Mouse (Mus musculus) heart, postnatal 10 days (tissue): ENCODE data around the gene P3h1. TPM values are rescaled to one million over a fixed set of nuclear protein-coding genes. Genes with fewer than 3 reads are reported as not detected.

Experiments used
- DNase-seq, 2 experiments: peaks; one replicate each; pipeline ENCODE4 v3.0.0; 2021
- intact Hi-C: fragments of 180-260 bp; cut with DNase I; formaldehyde crosslinking; loops from one replicate; pipeline ENCODE4 v1.15.1; 2025
- total RNA-seq, 2 experiments: library from RNA; stranded (reverse); gene quantifications; 2 replicates each; pipeline ENCODE4 v1.2.3; 2021

Gene P3h1
- total RNA-seq, 2 experiments from 2014 or later: 23.5 to 24.7 TPM

GRCm38 (mm10) chr4:119233256-119233901, 664 bp downstream of the P3h1 start:
- intact Hi-C loops: loop anchor here (2.0 kb wide), 1 partner anchor 55 kb away; no protein-coding TSS in a partner anchor
- peak; percentile 64 to 66 for DNase-seq

DNA sequence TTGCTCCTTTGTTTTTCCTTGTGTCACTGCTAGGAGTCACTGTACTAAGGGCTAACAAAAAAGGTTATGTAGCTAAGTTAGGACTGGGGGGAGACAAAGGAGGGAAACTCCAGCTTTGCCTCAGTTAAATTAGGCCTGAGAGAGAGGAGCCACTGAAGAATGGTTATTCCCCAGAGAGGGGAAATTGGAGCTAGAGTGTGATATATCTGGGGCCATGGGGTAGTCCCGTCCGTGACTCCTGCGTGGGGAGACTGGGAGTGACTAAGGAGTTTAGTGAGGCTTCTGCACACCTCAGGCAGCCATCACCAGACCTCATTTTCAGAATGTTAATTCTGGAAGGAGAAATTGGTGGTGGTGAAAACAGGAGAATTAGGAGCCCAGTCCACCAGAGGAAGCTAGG, 1.6 kb downstream of the P3h1 start:
- no peak for DNase-seq
- intact Hi-C loops: no loop called here

DNA sequence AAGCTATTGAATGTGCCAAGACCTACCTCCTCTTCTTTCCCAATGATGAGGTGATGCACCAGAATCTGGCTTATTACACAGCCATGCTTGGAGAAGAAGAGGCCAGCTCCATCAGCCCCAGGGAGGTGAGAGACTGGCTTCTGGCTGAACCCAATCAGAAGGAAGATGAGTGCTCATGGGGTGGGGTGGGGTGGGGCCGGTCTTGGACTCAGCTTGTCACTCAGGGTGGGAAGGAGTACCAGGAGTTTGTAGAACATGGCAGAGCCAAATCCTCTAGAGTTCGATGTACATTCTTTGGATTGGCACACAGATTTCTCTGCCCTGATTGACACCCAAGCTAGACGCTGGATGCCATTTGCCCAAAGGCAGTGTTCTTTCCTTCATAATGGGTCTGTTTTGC, 5.9 kb downstream of the P3h1 start:
- DNase-seq: no peak
- intact Hi-C loops: loop anchor here (2.0 to 5.0 kb wide), 2 partner anchors 100 to 184 kb away; partner anchors contain the start of genes Ppcs and Zmynd12

DNA sequence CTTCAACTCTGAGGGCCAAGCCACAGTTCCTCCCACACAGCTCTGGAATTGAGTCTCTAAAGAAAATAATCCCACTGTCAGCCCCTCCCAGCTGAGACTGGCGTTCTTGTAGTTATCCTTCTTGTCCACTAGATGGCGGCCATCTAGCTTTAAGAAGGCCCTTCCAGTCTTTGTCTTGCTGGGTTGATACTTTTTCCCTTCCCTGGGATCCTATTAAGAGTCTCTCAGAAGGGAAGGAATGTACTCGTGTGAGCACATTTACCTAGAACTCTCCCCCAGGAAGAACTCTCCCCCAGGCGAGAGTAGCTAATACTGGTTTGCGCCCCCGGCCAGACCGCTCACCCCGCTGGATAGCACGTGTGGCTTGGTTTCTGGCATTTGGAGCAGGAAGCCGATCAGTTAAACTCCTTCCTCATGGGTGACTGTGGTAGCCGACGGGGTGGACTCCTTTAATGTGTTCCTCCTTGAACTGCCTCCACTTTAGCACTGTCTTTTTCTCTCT, 6.5 kb downstream of the P3h1 start:
- intact Hi-C loops: loop anchor here (2.0 to 5.0 kb wide), 2 partner anchors 100 to 183 kb away; partner anchors contain the start of genes Ppcs and Zmynd12

DNA sequence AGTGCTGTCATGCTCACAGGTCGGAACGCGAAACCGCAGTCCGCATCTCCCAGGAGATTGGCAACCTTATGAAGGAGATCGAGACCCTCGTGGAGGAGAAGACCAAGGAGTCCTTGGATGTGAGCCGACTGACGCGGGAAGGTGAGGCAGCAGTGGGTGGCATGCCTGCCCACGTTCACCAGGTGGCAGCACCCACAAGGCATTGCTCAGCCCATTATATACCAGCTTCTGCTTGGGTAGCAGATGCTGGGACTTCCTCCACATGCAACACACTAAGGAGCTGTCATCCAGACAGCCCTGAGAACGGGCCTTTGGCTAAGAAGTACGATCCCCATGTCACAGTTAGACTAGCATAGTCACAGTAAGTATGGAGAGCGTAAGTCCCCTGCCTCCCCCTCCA, 8.9 kb downstream of the P3h1 start:
- intact Hi-C loops: loop anchor here (10.0 kb wide), 2 partner anchors 383 to 573 kb away; no protein-coding TSS in a partner anchor

More for the DNA sequence above, 6.5 kb downstream of the P3h1 start:
- peak; percentile 65 to 66 for DNase-seq

DNA sequence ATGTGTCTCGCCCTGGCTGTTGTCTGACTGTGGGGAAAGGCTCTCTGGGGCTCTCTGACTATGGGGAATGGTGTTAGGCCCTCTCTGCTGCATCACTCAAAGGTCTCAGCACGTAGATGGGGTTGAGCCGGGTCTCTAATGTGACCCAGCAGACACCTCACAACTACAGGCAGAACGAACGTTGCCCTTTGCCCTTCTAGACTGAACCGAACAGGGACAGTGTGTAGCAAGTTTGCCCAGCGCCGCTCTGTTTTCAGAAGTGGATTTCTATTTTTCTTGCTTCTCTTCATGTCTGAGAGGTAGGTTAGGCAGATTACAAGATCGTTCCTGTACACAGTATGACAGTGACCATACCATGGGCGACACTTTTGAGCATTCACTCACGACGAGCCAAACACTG, 9.9 kb downstream of the P3h1 start:
- no peak for DNase-seq
- intact Hi-C loops: loop anchor here (10.0 kb wide), 2 partner anchors 382 to 572 kb away; no protein-coding TSS in a partner anchor

More for the DNA sequence above, 8.9 kb downstream of the P3h1 start:
- peak in 1 of 2 experiments; percentile 59 for DNase-seq

DNA sequence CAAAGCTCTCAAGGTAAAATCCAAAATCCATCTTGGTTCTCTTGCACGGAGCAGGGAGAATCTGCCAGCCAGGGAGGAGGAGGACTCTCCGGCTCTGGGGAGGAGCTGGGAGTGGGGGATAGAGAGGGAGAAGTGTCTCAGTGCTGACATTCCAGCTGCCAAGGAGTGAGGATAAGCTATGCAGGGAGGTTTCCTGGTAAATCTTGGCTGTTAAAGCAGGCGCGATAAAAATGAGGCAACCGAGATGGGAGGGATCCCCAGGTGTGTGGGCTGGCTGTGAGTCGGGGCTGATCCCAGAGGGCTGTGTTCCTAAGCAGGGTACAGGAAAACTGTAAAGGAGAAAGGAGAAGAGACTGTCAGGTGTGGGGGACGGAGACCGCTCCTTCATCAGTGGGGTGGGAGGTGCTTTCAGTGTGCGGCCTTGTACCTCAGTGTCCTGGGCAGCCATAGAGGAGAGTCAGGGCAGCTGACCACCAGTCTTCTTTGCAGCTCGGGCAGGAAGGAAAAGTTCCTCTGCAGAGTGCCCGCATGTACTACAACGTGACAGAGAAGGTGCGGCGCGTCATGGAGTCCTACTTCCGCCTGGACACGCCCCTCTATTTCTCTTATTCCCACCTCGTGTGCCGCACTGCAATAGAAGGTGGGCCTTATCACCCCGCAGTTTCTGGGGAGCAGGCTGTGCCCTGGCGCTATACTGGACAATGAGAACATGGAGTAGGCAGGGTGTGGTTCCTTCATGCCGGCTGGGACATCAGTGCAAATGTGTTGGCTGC, 11.9 kb downstream of the P3h1 start:
- intact Hi-C loops: loop anchor here (5.0 to 10.0 kb wide), 5 partner anchors 78 to 570 kb away; partner anchors contain the start of genes Foxj3, Frg2f1 and Ppih
- no peak for DNase-seq

DNA sequence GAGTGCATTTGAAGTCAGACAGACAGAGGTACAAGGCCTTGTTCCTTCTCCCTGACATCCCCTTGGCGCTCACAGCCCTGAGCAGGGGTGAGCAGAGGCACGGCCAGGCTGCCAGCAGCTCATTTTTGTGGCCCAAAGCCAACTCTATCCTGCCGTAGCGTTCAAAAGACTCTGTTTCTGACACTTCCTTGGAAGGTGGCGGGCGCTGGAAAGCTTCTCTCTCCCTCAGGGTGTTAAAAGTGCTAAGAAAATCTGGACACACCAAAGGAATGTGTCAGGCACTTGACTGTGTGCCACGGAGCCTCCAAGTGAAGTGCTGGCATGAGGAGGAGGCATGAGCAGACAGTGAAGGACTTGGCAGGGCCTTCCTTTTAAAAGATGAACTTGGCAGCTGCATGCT, 12.8 kb downstream of the P3h1 start:
- intact Hi-C loops: loop anchor here (5.0 to 10.0 kb wide), 5 partner anchors 77 to 569 kb away; partner anchors contain the start of genes Foxj3, Frg2f1 and Ppih
- DNase-seq: peak; percentile 53 to 57

GRCm38 (mm10) chr4:119245961-119246360, 13.2 kb downstream of the P3h1 start:
- DNase-seq: no peak
- intact Hi-C loops: loop anchor here (5.0 to 10.0 kb wide), 5 partner anchors 76 to 569 kb away; partner anchors contain the start of genes Foxj3, Frg2f1 and Ppih

DNA sequence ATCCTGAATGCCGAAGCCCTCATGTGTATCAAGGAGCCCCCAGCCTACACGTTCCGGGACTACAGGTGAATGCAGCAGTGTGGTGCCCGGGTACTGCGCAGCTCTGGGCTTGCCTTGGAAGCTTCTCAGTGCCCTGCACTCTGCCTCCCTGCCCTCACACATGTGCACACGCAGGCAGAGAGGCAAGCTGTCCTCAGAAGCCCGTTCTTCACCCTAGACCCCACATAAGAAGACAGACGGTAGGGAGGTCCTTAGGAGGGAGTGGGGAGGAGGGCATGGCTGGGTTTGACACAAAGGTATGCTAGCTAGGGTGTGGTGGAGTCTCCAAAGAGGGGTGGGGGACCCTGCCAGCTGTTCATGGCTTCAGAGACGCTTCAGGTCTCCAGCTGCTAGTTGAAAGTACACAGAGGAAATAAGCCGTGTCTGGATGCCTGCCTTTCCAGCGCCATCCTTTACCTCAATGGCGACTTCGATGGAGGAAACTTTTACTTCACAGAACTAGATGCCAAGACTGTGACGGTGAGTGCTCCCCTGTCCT, 14.0 kb downstream of the P3h1 start:
- DNase-seq: no peak
- intact Hi-C loops: loop anchor here (1.0 to 10.0 kb wide), 8 partner anchors 29 to 568 kb away; partner anchors contain the start of genes Foxj3, Frg2f1 and Ppih

- intact Hi-C loops: loop anchor here (1.0 to 10.0 kb wide), 8 partner anchors 28 to 567 kb away; partner anchors contain the start of genes Foxj3, Frg2f1 and Ppih
- peak; percentile 83 to 88 for DNase-seq
Measured at GRCm38 (mm10) chr4:119247462-119248235, 14.9 kb downstream of the P3h1 start.

GRCm38 (mm10) chr4:119248407-119248965, 15.8 kb downstream of the P3h1 start:
- no peak for DNase-seq
- intact Hi-C loops: loop anchor here (5.0 to 10.0 kb wide), 5 partner anchors 74 to 566 kb away; partner anchors contain the start of genes Foxj3, Frg2f1 and Ppih

- intact Hi-C loops: no loop called here
- DNase-seq: no peak
Measured at GRCm38 (mm10) chr4:119252025-119252808, 19.5 kb downstream of the P3h1 start.

- DNase-seq: no peak
- intact Hi-C loops: no loop called here
Measured at GRCm38 (mm10) chr4:119254012-119254618, 21.4 kb downstream of the P3h1 start.

- no peak for DNase-seq
- intact Hi-C loops: no loop called here
Measured at GRCm38 (mm10) chr4:119255351-119255750, 22.6 kb downstream of the P3h1 start, which contains the start of gene Cldn19. Gene Cldn19 (plus strand): TSS chr4:119255414.

- intact Hi-C loops: no loop called here
- DNase-seq: no peak
Measured at GRCm38 (mm10) chr4:119257083-119257482, 24.4 kb downstream of the P3h1 start.

GRCm38 (mm10) chr4:119259344-119260254, 26.9 kb downstream of the P3h1 start:
- no peak for DNase-seq
- intact Hi-C loops: no loop called here
